Mouse (Mus musculus): ENCODE results near the gene Dvl1.

- TF ChIP-seq CTCF (IDR thresholded peaks at IDR 0.05; ENCODE audit: extremely low read depth, insufficient read depth, insufficient read length, insufficient replicate concordance) (no peak), POLR2A (IDR thresholded peaks at IDR 0.05; ENCODE audit: low read depth, low read length) (no peak)
These were observed 17.3 kb upstream of the Dvl1 start for GRCm38 (mm10) chr4:155829866-155830265.

All from spleen, adult 2 months (tissue).